Mouse (Mus musculus) CD8-positive naive resting alpha-beta T cell, adult 2 months (primary cell): ENCODE measurements around the gene Bdnf.

Source experiments
- DNase-seq, 2 experiments: peaks; one replicate each; pipeline ENCODE4 v3.0.0; 2022; ENCODE audit warnings: low read depth in 2 of 2, low spot score in 2 of 2

Gene Bdnf

DNA sequence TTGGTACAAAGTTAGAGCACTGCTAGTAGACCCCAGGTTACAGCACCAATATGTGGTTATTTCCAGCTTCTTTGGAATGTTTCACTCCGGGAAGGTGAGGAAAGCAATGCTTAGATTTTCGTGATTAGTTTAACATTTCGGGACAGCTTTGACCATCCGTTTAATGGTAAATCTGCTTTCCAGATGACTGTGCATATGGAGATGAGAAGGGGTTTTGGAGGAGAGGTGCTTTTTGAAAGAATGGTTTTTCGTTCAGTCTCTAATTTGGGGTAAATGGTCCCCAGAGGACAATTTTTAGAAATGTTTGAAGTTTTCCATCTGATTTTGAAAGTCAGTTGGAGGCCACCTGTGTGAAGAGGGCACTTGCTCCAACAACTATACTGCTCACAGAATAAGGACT is 29.6 kb downstream of the Bdnf start:
- DNase-seq = no peak

DNA sequence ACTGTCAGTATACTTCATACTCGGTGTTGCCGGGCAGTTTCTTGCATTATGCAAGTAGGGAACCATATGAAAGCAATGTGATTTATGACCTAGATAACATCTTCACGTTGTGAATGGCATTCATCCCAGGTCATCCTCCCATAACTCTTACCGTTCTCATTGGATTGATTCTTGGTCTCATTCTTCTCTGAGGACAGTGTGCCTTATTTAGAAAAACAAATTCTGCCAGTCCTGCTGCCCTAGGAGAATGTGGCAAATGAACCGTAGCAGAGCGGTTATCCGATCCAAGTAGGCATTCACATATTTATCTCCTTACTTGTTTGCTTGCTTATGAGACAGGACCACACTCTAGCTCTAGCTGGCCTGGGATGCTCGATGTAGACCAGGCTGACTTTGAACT is 32.0 kb downstream of the Bdnf start:
- no peak for DNase-seq

DNA sequence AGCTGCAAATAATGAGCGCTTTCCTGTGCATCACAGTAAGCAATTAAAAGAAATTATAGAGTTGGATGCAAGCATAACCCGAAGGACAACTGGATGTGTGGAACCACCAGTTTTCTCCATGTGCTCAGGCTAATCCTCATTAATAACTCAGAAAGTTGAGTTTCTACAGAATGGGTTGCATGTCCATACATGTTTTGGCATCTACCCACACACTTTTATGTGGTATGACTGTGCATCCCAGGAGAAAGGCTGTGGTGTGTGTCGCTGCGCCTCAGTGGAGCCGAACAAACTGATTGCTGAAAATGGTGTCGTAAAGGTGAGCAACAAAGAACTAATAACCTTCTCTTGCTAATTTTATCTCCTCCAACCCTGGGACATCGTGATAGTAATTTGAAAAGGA is 34.8 kb downstream of the Bdnf start:
- DNase-seq = no peak

DNA sequence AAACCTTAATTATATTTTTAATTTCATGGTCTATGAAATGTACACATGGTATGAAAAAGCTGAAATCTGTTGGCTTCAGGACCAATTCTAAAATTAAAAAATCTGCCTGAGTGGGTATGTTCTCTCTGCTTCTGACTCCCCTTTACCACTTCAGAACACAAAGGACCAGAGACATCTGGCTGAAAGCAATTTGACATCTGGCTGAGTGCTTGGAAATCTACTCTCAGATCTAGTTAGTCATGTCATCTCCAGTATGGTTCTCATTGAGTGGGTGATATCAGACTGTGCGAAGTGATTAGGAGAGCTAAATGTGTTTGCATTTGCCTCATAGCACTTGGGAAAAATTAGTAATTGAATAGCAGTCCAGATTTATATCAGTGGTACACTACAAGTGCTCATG is 36.5 kb downstream of the Bdnf start:
- no peak for DNase-seq

DNA sequence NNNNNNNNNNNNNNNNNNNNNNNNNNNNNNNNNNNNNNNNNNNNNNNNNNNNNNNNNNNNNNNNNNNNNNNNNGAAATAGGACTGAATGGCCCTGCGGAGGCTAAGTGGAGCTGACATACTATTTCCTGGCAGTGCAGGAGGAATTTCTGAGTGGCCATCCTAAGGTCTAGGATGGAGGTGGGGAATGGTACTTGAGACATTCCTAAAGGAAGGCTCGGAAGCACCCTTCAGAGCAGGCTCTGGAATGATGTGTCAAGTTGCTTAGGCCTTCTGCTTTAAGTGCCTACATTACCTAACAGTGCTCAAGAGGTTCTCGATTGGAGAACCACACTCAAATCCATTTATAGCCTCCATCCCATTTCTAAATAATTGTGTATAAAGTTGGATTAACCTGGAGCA is 50.8 kb downstream of the Bdnf start:
- DNase-seq = no peak

DNA sequence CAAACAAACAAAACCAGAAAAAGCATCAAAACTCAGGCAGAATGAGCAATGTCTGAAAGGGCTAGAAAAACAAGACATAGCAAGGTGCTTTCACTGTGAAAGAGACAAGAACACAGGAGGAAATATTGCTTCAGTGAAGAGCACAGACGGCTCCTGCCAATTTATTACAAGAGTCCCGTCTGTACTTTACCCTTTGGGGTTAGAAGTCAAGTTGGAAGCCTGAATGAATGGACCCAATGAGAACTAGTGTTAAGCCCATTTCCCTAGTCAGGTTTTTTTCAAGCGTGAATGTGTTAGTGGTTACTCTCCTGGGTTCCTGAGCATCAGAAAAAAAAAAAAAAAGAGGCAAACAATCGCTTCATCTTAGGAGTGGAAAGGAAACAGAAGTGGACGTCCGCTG is 51.3 kb downstream of the Bdnf start:
- DNase-seq = no peak

DNA sequence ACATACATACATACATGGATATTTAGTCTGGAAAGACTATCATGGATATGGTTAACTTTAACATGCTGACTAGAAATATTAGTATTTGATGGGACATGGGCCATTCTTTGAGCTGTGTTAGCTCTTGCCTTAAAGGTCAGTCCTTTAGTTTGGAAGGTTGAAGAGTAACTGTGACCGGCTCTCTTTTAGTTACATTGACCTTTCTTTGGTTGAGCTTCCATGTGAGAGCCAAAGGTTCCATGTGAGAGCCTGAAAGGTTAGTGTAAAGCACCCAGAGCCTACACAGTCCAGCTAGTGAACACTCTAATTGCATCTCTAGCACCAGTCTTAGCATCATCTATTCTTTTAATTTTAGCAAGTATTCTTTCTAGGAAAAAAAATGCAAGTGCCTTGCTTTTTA is 54.7 kb downstream of the Bdnf start:
- no peak for DNase-seq

DNA sequence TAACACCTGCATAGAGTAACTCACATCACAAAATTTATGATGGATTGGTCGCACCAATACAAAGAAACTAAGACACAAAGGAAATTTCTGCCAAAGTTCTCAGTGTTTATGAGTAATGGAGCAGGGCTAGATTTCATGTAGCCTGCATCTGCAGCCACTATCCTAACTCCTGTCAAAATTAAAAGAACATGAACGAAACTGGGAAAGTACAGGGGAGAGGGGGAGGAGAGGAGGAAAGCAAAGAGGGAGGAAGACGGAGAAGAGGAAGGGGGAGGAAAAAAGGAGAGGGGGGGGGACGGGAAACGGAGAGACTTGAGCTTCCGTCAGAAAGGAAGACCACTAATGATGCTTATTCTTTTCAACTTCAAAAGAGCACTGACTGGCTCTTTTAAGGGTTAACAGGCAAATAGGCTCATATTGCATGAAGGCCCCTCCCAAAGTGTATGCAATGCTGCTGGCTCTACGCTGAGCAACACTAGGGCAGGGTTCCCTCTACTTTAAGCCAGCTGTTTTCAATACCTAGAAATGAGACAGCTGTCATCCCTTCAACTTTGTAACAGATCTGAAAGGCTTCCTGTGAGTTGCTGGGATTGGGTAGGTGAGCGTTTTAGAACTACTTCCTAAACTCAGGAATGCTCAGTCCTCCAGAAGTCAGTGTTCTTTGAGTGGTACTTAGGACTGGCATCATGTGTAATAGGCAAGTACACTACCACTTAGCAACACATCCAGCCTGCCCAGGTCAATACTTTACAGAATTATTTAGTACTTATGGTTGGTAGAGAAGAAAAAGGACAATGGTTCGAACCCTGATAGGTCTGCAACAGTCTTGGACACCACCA is 58.9 kb downstream of the Bdnf start:
- DNase-seq = no peak

DNA sequence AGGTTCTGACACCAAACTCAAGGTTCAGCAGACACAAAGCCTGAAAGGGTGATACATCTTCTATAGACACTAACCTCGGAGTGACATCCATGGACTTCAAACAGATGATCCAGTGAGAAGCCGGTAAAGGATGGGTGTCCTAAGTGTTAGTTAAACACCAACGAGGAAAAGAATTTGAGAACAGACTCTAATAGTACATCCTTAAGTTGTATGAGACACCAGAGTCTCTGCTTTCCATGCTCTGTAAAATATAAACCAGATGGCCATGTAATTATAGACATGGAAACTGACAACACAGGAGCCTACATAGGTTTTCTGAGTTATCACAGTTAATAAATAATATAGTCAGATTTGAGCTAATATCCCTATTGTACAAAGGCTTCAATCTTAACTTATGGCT is 59.7 kb downstream of the Bdnf start:
- DNase-seq = no peak

DNA sequence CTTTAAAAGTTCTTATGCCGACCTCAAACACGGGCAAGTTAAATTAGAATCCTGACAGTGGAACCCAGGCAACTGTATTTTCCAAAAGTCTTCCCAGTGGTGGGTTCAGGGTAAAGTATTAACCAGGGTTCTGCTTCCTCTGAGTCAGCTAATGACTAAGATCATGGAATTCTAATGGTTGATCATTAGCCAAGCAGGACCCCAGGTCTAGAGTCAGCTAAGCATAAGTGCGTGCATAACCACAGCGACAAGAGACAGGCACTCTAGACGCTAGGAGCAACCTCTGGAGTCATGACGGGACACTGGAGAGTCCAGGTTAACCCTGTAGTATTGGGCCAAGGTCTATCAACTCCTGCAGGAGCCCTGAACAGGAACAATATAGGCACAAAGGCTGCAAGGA is 60.2 kb downstream of the Bdnf start:
- DNase-seq = no peak

DNA sequence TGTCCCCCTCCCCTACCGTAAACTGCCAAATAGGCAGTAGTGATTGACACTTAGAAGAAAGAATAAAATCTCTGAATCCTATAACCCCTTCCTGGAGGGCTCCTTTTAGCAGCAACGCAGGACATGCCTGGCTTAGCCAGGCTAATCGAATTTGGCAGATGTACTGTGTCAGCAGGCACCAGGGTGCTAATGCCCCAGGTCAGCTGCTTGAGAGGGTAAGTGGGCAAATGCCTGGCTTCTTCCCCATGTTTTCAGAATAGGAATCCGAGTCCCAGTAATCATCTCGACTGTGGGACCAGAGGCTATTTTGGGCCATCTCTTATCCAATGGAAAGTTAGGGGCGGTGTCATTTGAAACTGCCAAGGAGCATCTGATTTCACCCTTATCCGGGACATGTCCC is 60.8 kb downstream of the Bdnf start:
- no peak for DNase-seq

DNA sequence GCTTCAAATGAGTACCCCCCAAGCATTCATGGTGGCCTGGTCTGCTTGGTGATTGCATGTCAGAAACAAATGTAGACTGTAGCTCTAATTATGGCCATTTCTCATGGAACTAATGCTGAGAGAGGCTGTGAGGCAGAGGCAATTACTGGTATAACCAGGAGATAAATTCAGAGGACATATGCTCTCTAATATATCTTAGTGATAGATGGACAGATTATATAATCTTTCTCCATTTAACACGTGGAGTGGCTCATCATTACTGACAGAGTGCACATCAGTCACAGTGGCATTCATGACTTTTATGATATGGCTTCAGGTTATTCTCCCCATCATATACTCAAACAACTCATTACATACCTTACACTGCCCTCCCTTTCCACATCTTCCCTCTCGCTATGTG is 61.8 kb downstream of the Bdnf start:
- DNase-seq = no peak

DNA sequence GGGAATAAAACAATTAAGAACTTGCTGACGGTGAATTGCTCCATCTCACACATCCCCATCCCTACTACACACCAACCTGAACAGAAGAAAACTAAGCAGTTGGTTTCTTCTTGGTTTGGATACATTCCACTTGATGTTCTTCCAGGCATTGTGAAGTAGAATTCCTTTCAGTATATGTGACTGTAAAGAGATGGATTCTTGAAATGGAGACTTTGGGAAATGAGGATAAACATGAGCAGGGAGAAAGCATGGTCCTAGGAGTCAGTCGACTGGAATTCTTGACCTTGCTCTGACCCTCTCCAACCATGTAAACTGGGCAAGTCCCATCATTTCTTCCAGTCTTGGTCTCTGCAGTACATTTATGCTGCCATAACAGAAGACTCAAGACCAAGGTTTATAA is 63.8 kb downstream of the Bdnf start:
- no peak for DNase-seq

DNA sequence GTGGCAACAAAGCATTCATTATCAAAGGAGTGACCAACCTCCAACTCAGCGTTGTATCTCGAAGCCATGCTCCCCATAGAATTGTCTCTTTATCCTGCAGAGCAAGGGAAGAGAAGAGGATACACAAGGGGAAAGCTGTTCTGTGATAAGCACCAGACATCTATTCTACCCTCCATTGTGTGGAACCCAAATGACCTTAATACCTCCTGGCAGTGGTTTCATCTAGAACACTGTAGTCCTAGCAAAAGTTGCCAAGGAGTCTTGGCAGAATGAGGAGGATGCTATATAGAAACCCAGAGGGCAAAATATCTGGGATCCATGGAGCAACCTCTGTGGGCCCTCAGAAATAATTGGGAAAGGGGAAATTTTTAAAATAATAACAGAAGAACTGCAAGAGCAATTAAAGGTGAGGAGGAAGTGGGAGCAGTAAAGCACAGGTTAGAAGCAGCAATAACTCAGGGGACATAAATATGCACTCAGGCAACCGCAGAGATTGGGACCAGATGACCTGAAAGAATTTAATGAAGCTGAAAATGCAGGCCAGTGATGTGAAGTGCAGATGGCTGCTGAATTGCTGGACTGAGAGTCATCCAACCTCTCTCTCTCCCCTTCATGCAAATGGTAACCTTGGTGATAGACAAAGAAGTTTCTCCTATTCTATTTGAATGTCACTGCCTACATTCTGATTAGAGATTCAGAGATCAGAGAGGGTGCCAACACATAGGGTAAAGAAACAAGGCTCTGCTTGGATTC is 68.9 kb downstream of the Bdnf start:
- no peak for DNase-seq

DNA sequence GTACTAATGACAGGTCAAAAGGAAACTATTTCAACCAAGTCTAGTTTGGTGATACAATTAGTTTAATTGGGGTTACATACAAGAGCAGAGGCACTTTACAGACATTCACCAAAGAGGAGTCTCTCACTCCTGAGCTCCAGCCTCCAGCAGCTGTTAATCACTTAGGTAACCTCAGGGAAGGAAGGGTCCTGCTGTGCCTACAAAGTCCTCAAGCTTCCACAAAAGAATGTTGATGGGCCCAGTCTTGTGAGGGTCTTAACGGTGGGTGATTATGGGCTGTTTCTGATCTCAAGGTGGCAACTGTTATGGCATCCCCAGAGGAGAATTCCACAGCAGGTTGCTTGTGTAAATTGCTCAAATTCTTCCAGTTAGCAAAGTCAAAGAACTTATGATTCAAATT is 71.7 kb downstream of the Bdnf start:
- DNase-seq = no peak

DNA sequence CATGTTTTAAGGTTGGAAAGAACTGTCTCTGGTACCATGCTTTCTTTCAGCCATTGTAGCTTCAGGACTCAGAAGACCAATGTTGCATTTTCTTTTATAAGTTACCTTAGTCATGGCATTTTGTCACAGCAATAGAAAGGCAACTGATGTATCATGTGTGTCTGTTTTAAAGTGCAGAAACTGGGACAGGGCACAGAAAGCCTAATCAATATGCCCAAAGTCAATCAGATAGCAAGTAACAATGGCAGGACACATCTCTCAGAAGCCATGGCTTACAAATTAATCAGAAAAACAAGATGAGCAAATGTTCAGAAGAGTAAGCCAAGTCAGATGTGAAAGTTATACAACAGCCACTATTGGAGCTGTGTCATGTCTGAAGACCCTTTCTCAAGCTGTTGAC is 73.9 kb downstream of the Bdnf start:
- DNase-seq = no peak

DNA sequence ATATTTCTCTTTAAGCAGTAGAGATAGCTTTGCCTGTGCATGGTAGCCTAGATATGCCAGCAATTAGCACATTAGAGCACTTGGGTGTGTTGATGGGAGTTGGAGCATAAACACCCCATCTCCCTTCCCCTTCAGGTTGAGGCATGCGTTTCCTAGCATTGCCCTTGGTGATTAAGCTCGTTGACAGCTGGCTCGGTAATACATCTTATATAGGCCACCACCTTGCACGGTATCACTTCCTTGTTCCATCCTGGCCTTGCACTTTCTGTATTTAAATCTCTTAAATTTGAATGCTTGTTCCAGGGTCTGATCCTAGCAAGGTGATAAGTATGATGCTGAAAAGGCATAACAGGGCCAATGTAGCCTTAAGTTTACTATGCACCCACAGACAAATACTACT is 74.3 kb downstream of the Bdnf start:
- DNase-seq = no peak

DNA sequence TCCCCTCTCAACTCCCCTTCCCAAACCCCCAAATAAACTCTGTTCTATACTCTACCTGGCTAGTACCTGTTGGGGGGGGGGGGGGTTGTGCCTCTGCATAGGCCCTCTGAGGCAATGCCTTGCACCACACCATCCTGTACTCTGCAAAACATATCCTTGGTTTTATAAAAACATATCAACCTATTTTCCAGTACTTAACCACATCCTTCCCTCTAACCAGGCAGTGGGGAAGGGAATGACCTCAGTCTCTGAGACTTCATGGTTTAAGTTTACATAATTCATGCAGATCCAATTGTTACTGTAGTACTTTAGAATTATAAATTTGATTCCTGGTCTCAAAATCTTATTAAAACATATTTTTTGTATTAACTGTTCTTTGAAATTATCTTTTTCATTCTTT is 75.5 kb downstream of the Bdnf start:
- DNase-seq = no peak

DNA sequence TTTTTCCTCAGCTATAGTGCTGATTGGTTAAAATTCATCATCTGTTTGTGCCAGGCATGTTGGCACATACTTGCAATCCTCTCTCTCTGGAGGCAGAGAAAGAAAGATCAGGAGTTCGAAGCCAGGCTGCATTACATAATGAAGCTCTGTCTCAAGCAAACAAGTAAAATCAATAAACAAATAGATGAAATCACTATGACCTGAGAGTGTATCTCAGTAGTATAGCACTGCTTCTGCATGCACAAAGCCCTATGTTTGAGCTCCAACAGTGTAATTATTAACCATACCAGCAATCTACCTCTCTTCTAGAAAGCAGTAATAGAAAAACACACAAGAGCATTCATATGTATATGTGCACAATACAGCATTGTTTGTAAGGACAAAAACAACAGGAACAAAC is 76.0 kb downstream of the Bdnf start:
- DNase-seq = no peak

DNA sequence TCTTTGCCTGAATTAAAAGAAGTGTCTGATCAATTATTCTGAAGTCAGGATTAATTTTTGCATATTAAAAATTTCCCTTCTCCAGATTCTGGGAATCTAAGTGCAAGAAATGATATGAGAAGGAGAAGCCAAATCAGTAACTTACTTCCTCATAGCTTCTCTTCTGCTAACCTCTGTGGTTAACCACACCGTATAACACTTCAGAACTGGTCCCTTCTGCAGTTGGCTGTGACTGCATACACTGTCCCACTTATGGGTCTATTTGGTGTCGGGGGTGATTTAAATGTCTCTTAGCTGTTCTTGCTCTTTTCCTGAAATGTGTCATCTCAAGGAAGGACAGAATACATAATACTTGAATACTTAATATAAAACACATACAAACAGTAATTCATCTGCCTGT is 81.8 kb downstream of the Bdnf start:
- DNase-seq = no peak

DNA sequence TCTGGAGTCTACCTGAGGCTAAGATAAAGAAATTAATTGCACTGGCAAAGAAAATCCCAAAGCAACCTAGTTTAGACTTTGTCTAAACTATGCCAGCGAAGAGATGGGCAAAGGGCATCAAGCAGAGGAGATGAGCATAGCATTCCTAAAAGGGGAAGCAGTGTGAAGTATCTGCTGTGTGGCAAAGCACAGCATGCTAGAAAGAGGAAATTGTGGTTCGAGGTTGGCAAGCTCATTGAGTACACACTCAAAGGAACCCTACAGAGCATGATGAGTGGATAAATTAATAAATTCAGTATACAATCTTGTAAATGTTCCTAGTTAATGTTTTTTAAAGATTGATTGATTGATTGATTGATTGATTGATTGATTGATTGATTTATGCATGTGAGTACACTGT is 92.3 kb downstream of the Bdnf start:
- no peak for DNase-seq

DNA sequence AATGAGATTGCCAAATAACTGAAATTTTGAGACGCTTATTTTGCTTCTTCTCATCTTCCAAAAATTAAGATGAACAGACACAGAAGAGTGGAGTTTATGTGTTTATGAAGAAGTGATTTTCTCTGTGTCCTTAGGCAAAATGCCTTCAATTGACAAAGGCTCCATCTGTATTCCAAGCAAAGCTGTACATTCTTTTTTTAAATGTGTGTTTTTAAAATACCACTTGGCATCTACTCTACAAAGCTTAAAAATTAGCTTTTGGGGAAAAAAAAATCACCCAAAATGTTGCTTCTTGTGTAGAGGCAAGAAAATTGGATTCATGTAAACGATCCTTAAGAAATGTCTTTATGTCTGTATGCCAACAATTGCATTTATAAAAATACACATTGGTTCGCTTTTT is 94.3 kb downstream of the Bdnf start:
- no peak for DNase-seq

DNA sequence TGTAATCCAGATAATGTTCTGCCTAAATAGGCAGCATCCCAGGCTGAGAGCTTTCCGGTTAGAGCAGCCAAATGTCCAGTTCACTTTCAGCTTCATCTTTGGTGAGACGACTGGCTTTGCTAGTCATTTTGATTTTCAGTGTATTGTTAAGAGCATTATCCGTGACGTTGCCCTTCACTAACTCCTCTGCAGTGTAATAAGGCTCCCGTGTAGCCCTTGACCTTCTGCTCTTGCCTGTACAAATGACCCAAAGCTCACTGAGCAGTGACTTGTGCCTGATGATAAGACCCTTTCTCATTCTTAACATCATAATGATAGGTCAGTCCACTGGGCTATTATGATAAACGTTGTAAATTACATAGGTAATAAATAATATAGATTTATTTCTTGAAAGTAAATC is 101.9 kb downstream of the Bdnf start:
- DNase-seq = no peak
